Mouse (Mus musculus): ENCODE measurements at regions not wholly inside any gene's neighbourhood (a gene's known extent, or its start where the extent isn't known, plus 50 kb on each side); places are given as distances from the start of the nearest gene placed in this dataset.

- 89% methylated on average over 2 of the region's 2 CpGs for WGBS
- Histone ChIP-seq H3K27me3 (replicated peaks) (no peaks in the 10 kb centered on the region), H3K36me3 (replicated peaks) (no peaks in the 10 kb centered on the region), H3K4me3 (no peak overlapping the region), H3K4me2 (no peak overlapping the region), H3K4me1 (no peaks in the 10 kb centered on the region), H3K27ac (no peak overlapping the region), H3K9ac (no peak overlapping the region), H3K9me3 (no peaks in the 10 kb centered on the region)
- no peak for ATAC-seq (replicated peaks)
Observed at GRCm38 (mm10) chr9:79520498-79520897, 198.1 kb downstream of the Col12a1 start.

GRCm38 (mm10) chr9:79523054-79523453 lies 195.6 kb downstream of the Col12a1 start:
- no peak overlapping the region for H3K4me3 ChIP-seq
- H3K9ac ChIP-seq = no peak overlapping the region
- ATAC-seq (replicated peaks) = no peak
- no peak overlapping the region for H3K27ac ChIP-seq
- 82% methylated on average over 4 of the region's 4 CpGs for WGBS
- H3K36me3 ChIP-seq (replicated peaks) = no peaks in the 10 kb centered on the region
- no peaks in the 10 kb centered on the region for H3K4me1 ChIP-seq
- no peaks in the 10 kb centered on the region for H3K27me3 ChIP-seq (replicated peaks)
- H3K9me3 ChIP-seq = no peaks in the 10 kb centered on the region
- H3K4me2 ChIP-seq = no peak overlapping the region

DNA sequence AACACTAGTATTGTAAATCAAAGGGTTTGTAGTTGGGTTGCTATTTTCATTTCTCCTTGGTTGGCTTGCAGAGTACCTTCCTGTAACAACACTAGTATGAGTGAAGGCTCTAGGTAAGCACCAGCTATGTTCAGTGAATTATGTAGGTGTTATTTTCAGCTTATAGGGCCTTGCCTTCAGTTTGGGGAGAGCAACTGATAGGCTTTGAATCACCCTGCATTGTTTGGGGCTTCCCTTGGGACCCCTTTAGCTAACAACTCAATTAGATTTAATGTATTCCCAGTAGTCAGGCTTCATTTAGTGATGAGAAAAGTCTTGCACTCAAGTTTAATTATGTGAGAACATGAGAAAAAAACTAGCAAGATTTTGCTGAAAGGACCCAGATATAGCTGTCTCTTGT lies 193.6 kb downstream of the Col12a1 start:
- Histone ChIP-seq H3K4me1 (no peaks in the 10 kb centered on the region), H3K27ac (no peak overlapping the region), H3K9ac (no peak overlapping the region), H3K4me3 (no peak overlapping the region), H3K9me3 (no peaks in the 10 kb centered on the region), H3K36me3 (replicated peaks) (no peaks in the 10 kb centered on the region), H3K27me3 (replicated peaks) (no peaks in the 10 kb centered on the region), H3K4me2 (no peak overlapping the region)
- ATAC-seq (replicated peaks) = no peak

GRCm38 (mm10) chr9:79526390-79526789 lies 192.2 kb downstream of the Col12a1 start:
- H3K27ac ChIP-seq = no peak overlapping the region
- H3K4me3 ChIP-seq = no peak overlapping the region
- no peaks in the 10 kb centered on the region for H3K27me3 ChIP-seq (replicated peaks)
- no peak overlapping the region for H3K4me2 ChIP-seq
- ATAC-seq (replicated peaks) = no peak
- H3K9ac ChIP-seq = no peak overlapping the region
- H3K9me3 ChIP-seq = no peaks in the 10 kb centered on the region
- no peaks in the 10 kb centered on the region for H3K4me1 ChIP-seq
- WGBS = 82% methylated on average over 6 of the region's 6 CpGs
- H3K36me3 ChIP-seq (replicated peaks) = no peaks in the 10 kb centered on the region

GRCm38 (mm10) chr9:79527331-79527730 lies 191.3 kb downstream of the Col12a1 start:
- WGBS = 69% methylated on average over 3 of the region's 3 CpGs
- Histone ChIP-seq H3K9ac (no peak overlapping the region), H3K27ac (no peak overlapping the region), H3K9me3 (no peaks in the 10 kb centered on the region), H3K27me3 (replicated peaks) (no peaks in the 10 kb centered on the region), H3K4me1 (no peaks in the 10 kb centered on the region), H3K4me3 (no peak overlapping the region), H3K4me2 (no peak overlapping the region), H3K36me3 (replicated peaks) (no peaks in the 10 kb centered on the region)
- no peak for ATAC-seq (replicated peaks)

Data from midbrain, embryonic 15.5 days (tissue).